Mouse (Mus musculus): ENCODE measurements at regions not wholly inside any gene's neighbourhood (a gene's known extent, or its start where the extent isn't known, plus 50 kb on each side); places are given as distances from the start of the nearest gene placed in this dataset.

DNA sequence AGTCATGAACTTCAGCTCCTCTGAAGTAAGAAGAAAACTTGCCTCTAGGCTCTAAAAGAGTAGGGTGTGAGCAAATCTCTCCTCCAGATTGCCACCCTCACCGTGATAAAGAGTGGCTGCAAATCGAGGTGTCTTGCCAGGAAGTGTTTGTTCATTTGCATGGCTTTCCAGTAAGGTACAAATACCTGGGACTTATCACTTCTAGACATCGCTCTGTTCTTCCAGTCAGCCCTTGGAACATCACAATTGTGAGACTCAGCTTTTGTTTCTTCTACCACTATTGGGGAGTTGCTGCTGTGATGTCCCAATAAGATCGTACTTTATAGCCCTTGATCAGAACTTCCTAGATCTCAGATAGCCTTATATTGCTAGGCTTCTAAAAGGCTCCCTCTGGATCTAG lies 566.9 kb upstream of the A1bg start:
- no peak overlapping the region for H3K4me3 ChIP-seq (replicated peaks in 1 of 3; ENCODE audit: low read depth in 2 of 3, low read length in 2 of 3, poor library complexity in 1 of 3)
- H3K9me3 ChIP-seq (replicated peaks; ENCODE audit: low read length), result no peaks in the 10 kb centered on the region
- in situ Hi-C loops (cut with MboI; ENCODE audit: low pct_ligation_motif_present, low pct_unique_long_range_greater_than_20kb, low sequenced_read_pairs), result no loop called here
- no peak overlapping the region for H3K9ac ChIP-seq (ENCODE audit: insufficient read depth, low read depth)
- no peak overlapping the region for H3K4me2 ChIP-seq (ENCODE audit: insufficient read depth, low read depth, poor library complexity, severe bottlenecking)
- H3K79me2 ChIP-seq (replicated peaks; ENCODE audit: control insufficient read depth, extremely low read depth, insufficient read depth, poor library complexity, severe bottlenecking), result no peaks in the 10 kb centered on the region
- no peaks in the 10 kb centered on the region for H3K27me3 ChIP-seq (replicated peaks)
- no peak for DNase-seq (ENCODE audit: extremely low read depth)
- H3K27ac ChIP-seq (ENCODE audit: insufficient read depth, low read depth), result no peak overlapping the region
- peaks cover 2 to 6% of the 10 kb centered on the region in 2 experiments; a peak in 2 of 4 replicates for H3K4me1 ChIP-seq (ENCODE audit: control insufficient read depth in 1 of 2, insufficient read depth in 2 of 2)
- no peak for TF ChIP-seq USF1 (IDR thresholded peaks at IDR 0.05; ENCODE audit: low read depth, low read length)
- TF ChIP-seq SIN3A (IDR thresholded peaks at IDR 0.05; ENCODE audit: low read length), result no peak
- TF ChIP-seq POLR2A (IDR thresholded peaks at IDR 0.05; ENCODE audit: low read depth, low read length), result no peak
- TF ChIP-seq TCF12 (IDR thresholded peaks at IDR 0.05; ENCODE audit: low read depth, low read length), result no peak
- TF ChIP-seq EP300 (IDR thresholded peaks at IDR 0.05; ENCODE audit: low read length), result no peak
- TF ChIP-seq HCFC1 (IDR thresholded peaks at IDR 0.05; ENCODE audit: low read depth, low read length), result no peak
- no peak for TF ChIP-seq ETS1 (conservative IDR thresholded peaks at IDR 0.05; ENCODE audit: low read depth, low read length)
- TF ChIP-seq ZKSCAN1 (IDR thresholded peaks at IDR 0.05; ENCODE audit: borderline replicate concordance, low read depth, low read length), result no peak
- dilution Hi-C loops (cut with MboI; ENCODE audit: extremely low pct_ligation_motif_present, extremely low pct_unique_long_range_greater_than_20kb, low sequenced_read_pairs), result no loop called here
- no peaks in the 10 kb centered on the region for H3K36me3 ChIP-seq (replicated peaks in 1 of 2; ENCODE audit: control insufficient read depth in 1 of 2, insufficient read depth in 1 of 2, low read length in 1 of 2)

DNA sequence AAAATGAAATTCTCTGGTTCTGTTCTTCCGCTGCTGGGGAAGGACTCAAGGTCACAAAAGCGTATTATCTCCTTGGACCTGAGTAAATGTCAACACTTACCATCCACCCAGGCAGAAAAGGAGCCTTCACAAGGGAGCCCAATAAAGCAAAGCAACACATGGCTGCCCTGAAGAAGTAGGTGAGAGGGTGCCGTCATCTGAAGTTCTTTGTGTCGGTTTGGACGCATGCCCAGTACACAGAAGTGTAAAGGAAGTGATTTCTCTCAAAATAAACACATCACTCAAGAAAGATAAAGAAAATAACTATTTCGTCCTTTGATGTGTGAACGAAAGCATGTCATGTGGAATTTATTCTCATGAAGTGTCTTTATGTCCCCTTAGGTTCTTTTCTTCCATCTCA lies 559.0 kb upstream of the A1bg start:
- peaks cover 1% of the 10 kb centered on the region for H3K9me3 ChIP-seq (replicated peaks; ENCODE audit: low read length)
- no peaks in the 10 kb centered on the region for H3K27me3 ChIP-seq (replicated peaks)
- no peak overlapping the region for H3K4me3 ChIP-seq (replicated peaks in 1 of 3; ENCODE audit: low read depth in 2 of 3, low read length in 2 of 3, poor library complexity in 1 of 3)
- no peaks in the 10 kb centered on the region for H3K79me2 ChIP-seq (replicated peaks; ENCODE audit: control insufficient read depth, extremely low read depth, insufficient read depth, poor library complexity, severe bottlenecking)
- no peak overlapping the region for H3K9ac ChIP-seq (ENCODE audit: insufficient read depth, low read depth)
- no peaks in the 10 kb centered on the region for H3K36me3 ChIP-seq (replicated peaks in 1 of 2; ENCODE audit: control insufficient read depth in 1 of 2, insufficient read depth in 1 of 2, low read length in 1 of 2)
- in situ Hi-C loops (cut with MboI; ENCODE audit: low pct_ligation_motif_present, low pct_unique_long_range_greater_than_20kb, low sequenced_read_pairs) (no loop called here), dilution Hi-C loops (cut with MboI; ENCODE audit: extremely low pct_ligation_motif_present, extremely low pct_unique_long_range_greater_than_20kb, low sequenced_read_pairs) (no loop called here)
- no peaks in the 10 kb centered on the region for H3K4me1 ChIP-seq (ENCODE audit: control insufficient read depth in 1 of 2, insufficient read depth in 2 of 2)
- H3K27ac ChIP-seq (ENCODE audit: insufficient read depth, low read depth), result no peak overlapping the region
- TF ChIP-seq GABPA (IDR thresholded peaks at IDR 0.05; ENCODE audit: insufficient replicate concordance, low read depth, low read length) (no peak), NELFE (IDR thresholded peaks at IDR 0.05; ENCODE audit: low read depth, low read length) (no peak), JUND (conservative IDR thresholded peaks at IDR 0.05; ENCODE audit: low read depth, low read length) (no peak), MAZ (IDR thresholded peaks at IDR 0.05; ENCODE audit: low read depth, low read length) (no peak), USF2 (conservative IDR thresholded peaks at IDR 0.05; ENCODE audit: low read depth, low read length) (no peak)
- no peak for DNase-seq (ENCODE audit: extremely low read depth)
- no peak overlapping the region for H3K4me2 ChIP-seq (ENCODE audit: insufficient read depth, low read depth, poor library complexity, severe bottlenecking)

DNA sequence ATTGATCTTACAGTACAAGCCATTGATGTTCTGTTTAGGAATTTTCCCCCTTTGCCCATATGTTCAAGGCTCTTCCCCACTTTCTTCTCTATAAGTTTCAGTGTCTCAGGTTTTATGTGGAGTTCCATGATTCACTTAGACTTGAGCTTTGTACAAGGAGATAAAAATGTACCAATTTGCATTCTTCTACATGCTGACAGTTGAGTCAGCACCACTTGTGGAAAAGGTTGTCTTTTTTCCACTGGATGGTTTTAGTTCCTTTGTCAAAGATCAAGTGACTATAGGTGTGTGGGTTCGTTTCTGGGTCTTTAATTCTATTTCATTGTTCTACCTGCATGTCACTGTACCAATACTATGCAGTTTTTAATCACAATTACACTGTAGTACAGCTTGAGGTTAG lies 551.1 kb upstream of the A1bg start:
- dilution Hi-C loops (cut with MboI; ENCODE audit: extremely low pct_ligation_motif_present, extremely low pct_unique_long_range_greater_than_20kb, low sequenced_read_pairs), result no loop called here
- H3K27ac ChIP-seq (ENCODE audit: insufficient read depth, low read depth), result no peak overlapping the region
- no peak for DNase-seq (ENCODE audit: extremely low read depth)
- H3K27me3 ChIP-seq (replicated peaks), result no peaks in the 10 kb centered on the region
- H3K4me1 ChIP-seq (ENCODE audit: control insufficient read depth in 1 of 2, insufficient read depth in 2 of 2), result peaks cover 7 to 41% of the 10 kb centered on the region in 2 experiments; a peak in 3 of 4 replicates
- H3K36me3 ChIP-seq (replicated peaks in 1 of 2; ENCODE audit: control insufficient read depth in 1 of 2, insufficient read depth in 1 of 2, low read length in 1 of 2), result no peaks in the 10 kb centered on the region
- no peak overlapping the region for H3K4me2 ChIP-seq (ENCODE audit: insufficient read depth, low read depth, poor library complexity, severe bottlenecking)
- in situ Hi-C loops (cut with MboI; ENCODE audit: low pct_ligation_motif_present, low pct_unique_long_range_greater_than_20kb, low sequenced_read_pairs), result no loop called here
- no peak overlapping the region for H3K4me3 ChIP-seq (replicated peaks in 1 of 3; ENCODE audit: low read depth in 2 of 3, low read length in 2 of 3, poor library complexity in 1 of 3)
- no peak overlapping the region for H3K9ac ChIP-seq (ENCODE audit: insufficient read depth, low read depth)
- H3K79me2 ChIP-seq (replicated peaks; ENCODE audit: control insufficient read depth, extremely low read depth, insufficient read depth, poor library complexity, severe bottlenecking), result no peaks in the 10 kb centered on the region
- H3K9me3 ChIP-seq (replicated peaks; ENCODE audit: low read length), result peaks cover 1% of the 10 kb centered on the region
- TF ChIP-seq IRF4 (IDR thresholded peaks at IDR 0.05; ENCODE audit: low read depth, low read length) (no peak), SMC3 (IDR thresholded peaks at IDR 0.05; ENCODE audit: low read depth, low read length) (no peak), RCOR1 (conservative IDR thresholded peaks at IDR 0.05; ENCODE audit: low read depth, low read length) (no peak), CHD1 (IDR thresholded peaks at IDR 0.05; ENCODE audit: low read depth, low read length) (no peak), JUND (conservative IDR thresholded peaks at IDR 0.05; ENCODE audit: low read depth, low read length) (0 out of 2 replicates have a peak, but pooled peaks have one; percentile 24), RAD21 (IDR thresholded peaks at IDR 0.05; ENCODE audit: low read depth, low read length) (no peak), POLR2A (IDR thresholded peaks at IDR 0.05; ENCODE audit: low read depth, low read length) (no peak), CHD2 (IDR thresholded peaks at IDR 0.05; ENCODE audit: low read length) (no peak), MAX (IDR thresholded peaks at IDR 0.05; ENCODE audit: low read length) (no peak), JUN (IDR thresholded peaks at IDR 0.05; ENCODE audit: insufficient read depth, low read depth, low read length) (no peak), ZMIZ1 (IDR thresholded peaks at IDR 0.05; ENCODE audit: low read depth, low read length) (no peak), USF1 (IDR thresholded peaks at IDR 0.05; ENCODE audit: low read depth, low read length) (no peak), MAZ (IDR thresholded peaks at IDR 0.05; ENCODE audit: low read depth, low read length) (no peak), UBTF (IDR thresholded peaks at IDR 0.05; ENCODE audit: low read depth, low read length) (no peak), MYC (IDR thresholded peaks at IDR 0.05; ENCODE audit: low read depth, low read length) (no peak), KAT2A (IDR thresholded peaks at IDR 0.05; ENCODE audit: insufficient replicate concordance, low read length) (no peak), EP300 (IDR thresholded peaks at IDR 0.05; ENCODE audit: low read length) (peak; percentile 75), ZKSCAN1 (IDR thresholded peaks at IDR 0.05; ENCODE audit: borderline replicate concordance, low read depth, low read length) (no peak), MEF2A (IDR thresholded peaks at IDR 0.05; ENCODE audit: borderline replicate concordance, low read depth, low read length) (peak; percentile 24; the same call in 1 of the 2 replicates), TCF12 (IDR thresholded peaks at IDR 0.05; ENCODE audit: low read depth, low read length) (no peak)

Data from CH12.LX (cell line).